Mouse (Mus musculus) stomach, postnatal 0 days (tissue): Measurements from ENCODE around the gene Fam234b.

Source experiments
- CTCF ChIP-seq: IDR thresholded peaks from 2 replicates; pipeline ENCODE4 v1.5.1; 2016; ENCODE audit warnings: antibody characterized with exemption, low read depth, mild to moderate bottlenecking, moderate library complexity
- EP300 ChIP-seq: optimal IDR thresholded peaks from 2 replicates; pipeline ENCODE3; 2016; ENCODE audit warnings: antibody characterized with exemption

- TF ChIP-seq CTCF (no peak), EP300 (no peak)
Measured at GRCm38 (mm10) chr6:135278302-135278701, 80.5 kb downstream of the Fam234b start.
